Mouse (Mus musculus): Measurements from ENCODE around the gene Lasp1. TPM values are rescaled to one million over a fixed set of nuclear protein-coding genes. Genes with fewer than 3 reads are reported as not detected.
"Not testable (repeated sequence)": the region's sequence is repeated elsewhere in the genome, so short reads cannot be mapped to it uniquely, and the experiment has no call there.

The Lasp1 gene
- total RNA-seq, 2 experiments from 2014 or later: 41.3 to 46.2 TPM

- intact Hi-C loops (cut with DNase I): loop anchor here (2.0 to 5.0 kb wide), 2 partner anchors 40 to 41 kb away; partner anchors contain the start of gene Fbxo47
- peak; percentile 58 for DNase-seq (ENCODE audit: low spot score)
Measured at GRCm38 (mm10) chr11:97840991-97841661, 42.3 kb downstream of the Lasp1 start.

- intact Hi-C loops (cut with DNase I): loop anchor here (5.0 kb wide), 1 partner anchor 40 kb away; the partner anchor contains the start of gene Fbxo47
- no peak for DNase-seq (ENCODE audit: low spot score)
Measured at GRCm38 (mm10) chr11:97842001-97842400, 43.2 kb downstream of the Lasp1 start.

- intact Hi-C loops (cut with DNase I): no loop called here
- no peak for DNase-seq (ENCODE audit: low spot score)
Measured at GRCm38 (mm10) chr11:97850367-97850766, 51.6 kb downstream of the Lasp1 start.

GRCm38 (mm10) chr11:97851601-97852000, 52.8 kb downstream of the Lasp1 start:
- intact Hi-C loops (cut with DNase I): no loop called here
- no peak for DNase-seq (ENCODE audit: low spot score)

- no peak for DNase-seq (ENCODE audit: low spot score)
- intact Hi-C loops (cut with DNase I): no loop called here
Measured at GRCm38 (mm10) chr11:97855473-97855872, 56.7 kb downstream of the Lasp1 start.

- no peak for DNase-seq (ENCODE audit: low spot score)
- intact Hi-C loops (cut with DNase I): no loop called here
Measured at GRCm38 (mm10) chr11:97862148-97862547, 63.3 kb downstream of the Lasp1 start.

- intact Hi-C loops (cut with DNase I): no loop called here
- no peak for DNase-seq (ENCODE audit: low spot score)
Measured at GRCm38 (mm10) chr11:97865421-97865820, 66.6 kb downstream of the Lasp1 start.

GRCm38 (mm10) chr11:97866091-97866888, 67.5 kb downstream of the Lasp1 start:
- intact Hi-C loops (cut with DNase I): no loop called here
- DNase-seq (ENCODE audit: low spot score): no peak

GRCm38 (mm10) chr11:97867591-97867990, 68.8 kb downstream of the Lasp1 start:
- DNase-seq (ENCODE audit: low spot score): no peak
- intact Hi-C loops (cut with DNase I): no loop called here

GRCm38 (mm10) chr11:97872378-97872777, 73.6 kb downstream of the Lasp1 start:
- DNase-seq (ENCODE audit: low spot score); intact Hi-C loops (cut with DNase I): not testable (repeated sequence)

- no peak for DNase-seq (ENCODE audit: low spot score)
- intact Hi-C loops (cut with DNase I): no loop called here
Measured at GRCm38 (mm10) chr11:97874396-97874795, 75.6 kb downstream of the Lasp1 start.

- intact Hi-C loops (cut with DNase I): no loop called here
Measured at GRCm38 (mm10) chr11:97877341-97877740, 78.5 kb downstream of the Lasp1 start.

GRCm38 (mm10) chr11:97880362-97880761, 81.6 kb downstream of the Lasp1 start:
- intact Hi-C loops (cut with DNase I): loop anchor here (5.0 kb wide), 1 partner anchor 38 kb away; the partner anchor contains the start of gene B230217C12Rik

More at GRCm38 (mm10) chr11:97877341-97877740, 78.5 kb downstream of the Lasp1 start:
- no peak for DNase-seq (ENCODE audit: low spot score)

GRCm38 (mm10) chr11:97883542-97883917, 84.7 kb downstream of the Lasp1 start:
- intact Hi-C loops (cut with DNase I): loop anchor here (5.0 kb wide), 1 partner anchor 41 kb away; the partner anchor contains the start of gene B230217C12Rik
- DNase-seq (ENCODE audit: low spot score): peak; percentile 34

More at GRCm38 (mm10) chr11:97880362-97880761, 81.6 kb downstream of the Lasp1 start:
- DNase-seq (ENCODE audit: low spot score): no peak

- DNase-seq (ENCODE audit: low spot score): peak; percentile 94
- intact Hi-C loops (cut with DNase I): loop anchor here (1.0 to 5.0 kb wide), 2 partner anchors 42 to 92 kb away; partner anchors contain the start of gene B230217C12Rik
Measured at GRCm38 (mm10) chr11:97883918-97884600, 85.3 kb downstream of the Lasp1 start, which contains the start of gene Fbxo47. TSS of gene Fbxo47 (minus strand) at chr11:97884154.

GRCm38 (mm10) chr11:97884601-97885185, 85.9 kb downstream of the Lasp1 start:
- DNase-seq (ENCODE audit: low spot score): no peak
- intact Hi-C loops (cut with DNase I): loop anchor here (1.0 to 5.0 kb wide), 2 partner anchors 42 to 92 kb away; partner anchors contain the start of gene B230217C12Rik

- intact Hi-C loops (cut with DNase I): no loop called here
- no peak for DNase-seq (ENCODE audit: low spot score)
Measured at GRCm38 (mm10) chr11:97885296-97885915, 86.6 kb downstream of the Lasp1 start.
